Mouse (Mus musculus): ENCODE measurements around the gene Atg10. TPM values are rescaled to one million over a fixed set of nuclear protein-coding genes. Genes with fewer than 3 reads are reported as not detected.
A peak's percentile ranks its signal among the peaks of the same experiment; 100 is the strongest.

The Atg10 gene
- total RNA-seq, 2 experiments from 2014 or later = 23.4 to 26.2 TPM

DNA sequence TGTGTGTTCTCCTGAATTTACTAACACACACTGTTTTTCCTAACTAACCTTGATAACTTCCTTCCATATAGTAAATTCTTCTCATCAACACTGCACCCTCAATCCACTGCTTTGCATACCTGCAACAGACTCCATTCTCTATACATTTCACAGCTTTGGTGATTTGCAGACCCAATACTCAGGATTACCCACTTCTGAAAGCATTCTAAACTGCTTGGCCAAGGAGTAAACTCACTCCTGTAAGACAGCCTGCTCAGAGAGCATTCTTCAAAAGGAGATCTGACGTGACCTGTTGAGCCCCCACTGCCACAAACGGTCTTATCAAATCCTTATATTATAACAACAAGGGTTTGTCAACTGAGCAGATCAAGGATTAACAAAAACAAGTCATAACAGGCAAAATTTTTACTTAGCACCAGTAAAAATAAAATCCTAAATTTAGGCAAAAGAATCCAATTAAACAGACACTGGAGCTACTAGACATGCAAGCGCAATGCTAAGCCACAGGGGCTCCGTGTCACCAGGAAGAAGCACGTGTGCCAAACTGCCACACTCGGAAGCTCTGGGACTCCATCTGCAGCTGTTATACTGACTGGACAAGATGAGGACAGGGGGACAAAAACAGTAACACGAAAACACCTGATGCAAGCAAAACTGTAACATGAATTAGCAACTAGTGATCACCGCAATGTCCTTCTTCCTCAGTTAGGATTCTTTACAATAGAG, 44.4 kb downstream of the Atg10 start:
- intact Hi-C loops (cut with DNase I) = no loop called here
- no peak for DNase-seq

DNA sequence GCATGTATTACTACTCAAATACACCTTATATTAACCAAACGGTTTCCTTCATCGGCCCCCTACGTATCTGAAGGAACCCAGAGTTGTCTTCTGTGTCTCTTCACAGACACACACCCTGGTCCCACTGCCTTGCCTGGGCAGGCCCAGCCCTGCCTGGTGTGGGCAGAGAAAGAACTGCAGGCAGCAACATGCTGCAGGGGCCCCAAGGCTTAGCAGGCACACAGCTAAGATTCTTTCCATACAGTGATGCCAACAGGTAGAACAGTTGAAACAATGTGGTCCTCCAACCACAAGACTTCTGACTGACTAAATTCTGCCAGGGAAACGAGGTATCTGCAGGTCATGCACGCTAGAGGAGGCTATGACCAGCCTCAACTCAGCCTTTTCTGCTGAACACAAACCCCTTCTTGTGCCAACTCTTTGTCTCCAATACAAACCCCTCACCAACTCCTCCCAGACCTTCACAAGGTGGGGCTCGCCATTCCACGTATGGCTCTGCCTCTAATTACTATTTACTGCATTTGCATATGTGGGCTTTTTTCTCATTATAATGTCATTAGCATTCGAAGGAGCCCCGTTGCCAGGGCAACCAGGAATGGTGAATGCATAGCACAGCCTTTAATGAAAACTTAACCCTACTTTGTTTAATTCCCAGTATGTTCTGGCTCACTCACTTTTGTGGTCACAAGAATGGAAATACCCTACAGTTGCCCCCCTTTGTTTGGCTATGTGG, 45.2 kb downstream of the Atg10 start:
- no peak for DNase-seq
- intact Hi-C loops (cut with DNase I) = no loop called here

GRCm38 (mm10) chr13:91175347-91175746, 48.4 kb downstream of the Atg10 start:
- intact Hi-C loops (cut with DNase I) = no loop called here
- no peak for DNase-seq

- peak; percentile 29 to 44 for DNase-seq
- intact Hi-C loops (cut with DNase I) = no loop called here
These were observed 51.8 kb downstream of the Atg10 start for GRCm38 (mm10) chr13:91171766-91172491.

DNA sequence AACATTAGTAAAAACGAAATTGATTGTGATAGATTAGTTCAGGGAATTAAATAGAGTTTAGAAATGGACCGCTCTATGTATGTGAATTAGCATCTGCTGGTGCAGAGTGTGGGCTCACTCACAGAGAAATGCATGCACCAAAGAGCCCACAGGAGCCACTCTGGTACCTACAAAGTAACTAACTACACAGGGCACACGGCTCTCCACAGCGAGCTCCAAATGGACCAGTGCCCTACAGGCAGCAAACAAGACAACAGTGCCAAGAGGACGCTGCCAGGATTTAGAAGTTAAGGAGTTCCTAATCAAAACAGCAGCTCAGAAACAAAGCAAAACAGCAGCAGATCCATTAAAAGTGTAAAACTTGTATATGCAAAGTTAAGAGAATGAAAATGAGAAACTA, 52.6 kb downstream of the Atg10 start:
- intact Hi-C loops (cut with DNase I) = no loop called here
- no peak for DNase-seq

GRCm38 (mm10) chr13:91169529-91170319, 54.0 kb downstream of the Atg10 start:
- DNase-seq = no peak
- intact Hi-C loops (cut with DNase I) = no loop called here

DNA sequence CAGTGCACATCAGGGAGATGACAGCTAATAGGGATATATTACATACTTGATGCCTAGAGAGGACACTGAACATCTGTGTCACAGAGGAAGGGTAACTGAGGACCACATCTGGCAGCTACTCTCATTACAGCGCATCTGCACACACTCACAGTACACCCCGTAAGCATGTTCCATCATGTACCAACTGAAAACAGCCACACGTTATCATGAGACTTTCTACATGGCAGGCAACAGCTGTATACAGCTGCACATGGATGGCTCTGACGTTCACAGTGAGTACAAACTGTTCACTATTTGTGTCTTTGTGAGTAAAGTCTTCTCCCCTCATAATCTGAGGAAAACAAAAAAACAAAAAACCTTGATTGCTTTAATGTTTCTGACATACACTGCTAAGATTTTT, 55.3 kb downstream of the Atg10 start:
- no peak for DNase-seq
- intact Hi-C loops (cut with DNase I) = no loop called here

DNA sequence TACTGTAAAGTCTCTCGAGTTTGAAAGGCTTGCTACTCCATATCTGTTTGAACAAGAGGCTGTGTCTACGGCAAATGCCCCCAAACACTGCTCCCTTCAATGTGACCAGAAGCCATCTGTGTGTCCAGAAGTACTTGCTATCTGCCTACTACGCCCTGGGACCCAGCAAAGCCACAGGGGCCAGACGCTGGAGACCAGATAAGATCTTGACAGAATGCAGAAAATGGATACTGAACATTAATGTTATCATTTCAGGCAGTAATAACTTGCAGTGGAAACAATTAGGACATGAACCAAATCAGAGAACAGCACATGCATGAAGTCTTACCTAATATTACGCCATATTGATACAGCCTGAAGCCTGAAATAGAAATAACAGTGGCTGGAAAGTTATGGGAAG, 56.2 kb downstream of the Atg10 start:
- DNase-seq = no peak
- intact Hi-C loops (cut with DNase I) = no loop called here

DNA sequence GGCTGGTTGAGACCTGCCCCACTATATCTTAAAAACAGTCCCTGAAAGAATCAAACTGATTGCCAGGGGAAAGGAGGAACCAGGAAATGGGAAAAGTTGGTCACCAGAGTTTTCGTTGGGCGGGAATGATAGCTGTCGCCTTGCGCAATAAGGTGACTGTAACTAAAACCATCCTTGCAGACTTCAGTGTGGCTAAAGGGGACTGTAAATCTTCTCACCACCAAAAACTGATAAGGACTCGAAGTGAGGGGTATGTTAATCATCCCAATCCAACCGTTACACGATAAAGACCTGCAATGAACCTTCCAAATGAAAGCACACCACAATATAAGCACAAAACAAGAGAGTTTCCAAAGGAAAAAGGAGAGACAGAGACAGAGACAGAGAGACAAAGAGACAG, 57.5 kb downstream of the Atg10 start:
- intact Hi-C loops (cut with DNase I) = no loop called here
- no peak for DNase-seq

GRCm38 (mm10) chr13:91165200-91165599, 58.6 kb downstream of the Atg10 start:
- DNase-seq = peak in 1 of 2 experiments; percentile 19
- intact Hi-C loops (cut with DNase I) = no loop called here

DNA sequence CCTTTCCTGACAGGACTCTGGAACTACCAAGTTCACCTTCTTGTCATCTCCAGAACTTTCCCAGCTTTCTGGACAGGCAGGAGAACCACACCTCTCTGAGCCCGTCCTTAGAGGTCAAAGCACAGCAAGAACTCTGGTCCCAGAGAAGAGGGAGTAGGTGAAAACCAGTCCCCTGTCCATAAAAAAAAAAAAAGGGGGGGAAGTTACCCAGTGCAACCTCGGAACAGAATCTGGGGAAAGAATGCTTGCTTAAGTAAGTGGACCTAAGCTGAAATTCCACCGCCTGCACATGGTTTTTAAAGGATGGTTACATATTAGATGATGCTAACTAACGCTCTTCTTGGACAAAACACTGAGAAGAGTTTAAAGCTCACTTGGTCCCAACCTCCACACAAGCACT, 60.5 kb downstream of the Atg10 start:
- DNase-seq = no peak
- intact Hi-C loops (cut with DNase I) = no loop called here

DNA sequence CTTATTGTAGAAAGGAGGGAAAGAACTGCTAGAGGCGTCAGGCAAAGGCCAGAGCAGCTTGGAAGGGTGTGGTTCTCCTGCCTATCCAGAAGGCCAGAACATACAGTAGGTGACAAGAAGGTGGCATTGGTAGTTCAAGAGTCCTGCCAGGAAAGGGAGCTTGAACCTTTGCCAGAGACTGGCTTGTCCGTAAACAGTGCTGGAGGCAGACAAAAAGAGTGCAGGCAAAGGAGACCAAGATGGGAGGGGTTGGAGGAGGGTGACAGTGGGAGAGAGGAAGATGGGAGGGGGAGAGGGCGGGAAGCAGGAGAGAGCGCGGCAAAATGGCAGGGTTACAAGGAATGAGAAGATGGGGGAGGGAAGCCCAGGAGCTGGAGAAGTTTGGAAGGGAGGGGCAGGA, 61.3 kb downstream of the Atg10 start:
- intact Hi-C loops (cut with DNase I) = no loop called here
- DNase-seq = peak in 1 of 2 experiments; percentile 22

DNA sequence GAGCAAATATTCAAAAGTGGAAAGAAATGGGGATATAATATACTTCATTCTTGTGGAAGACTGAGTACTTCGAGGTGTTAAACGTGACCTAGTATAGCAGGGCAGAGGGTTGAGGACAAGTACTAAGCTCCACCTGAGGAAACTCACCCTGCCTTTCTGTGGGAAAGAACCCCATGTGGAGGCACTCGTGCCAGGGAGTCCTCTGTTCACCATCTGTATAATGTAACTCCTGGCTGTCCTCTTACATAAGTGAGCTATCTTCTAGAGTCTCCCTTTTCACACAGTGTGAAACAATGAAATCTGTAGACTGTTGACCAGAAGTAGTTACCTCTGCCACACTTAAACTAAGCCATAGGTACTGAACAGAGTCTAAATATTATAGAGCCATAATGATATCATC, 63.2 kb downstream of the Atg10 start:
- intact Hi-C loops (cut with DNase I) = no loop called here
- no peak for DNase-seq

DNA sequence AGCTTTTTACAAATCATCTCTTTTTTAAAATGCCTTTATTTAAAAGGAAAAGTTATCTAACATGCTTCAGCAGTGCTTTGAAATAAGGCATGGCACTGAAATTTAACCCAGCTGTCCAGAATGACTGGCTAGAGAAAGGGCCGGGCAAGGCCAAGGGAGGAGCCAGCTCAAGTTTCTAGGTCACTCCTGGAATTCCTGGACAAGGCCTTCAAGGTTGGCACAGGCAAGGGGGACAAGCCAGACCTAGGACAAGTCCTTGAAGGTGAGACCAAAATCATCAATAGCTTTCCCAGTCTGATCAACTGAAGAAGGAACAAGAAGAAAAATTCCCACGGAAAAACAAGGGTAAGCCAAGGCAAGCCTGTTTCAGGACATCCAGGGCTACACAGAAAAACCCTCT, 63.9 kb downstream of the Atg10 start:
- DNase-seq = no peak
- intact Hi-C loops (cut with DNase I) = no loop called here

DNA sequence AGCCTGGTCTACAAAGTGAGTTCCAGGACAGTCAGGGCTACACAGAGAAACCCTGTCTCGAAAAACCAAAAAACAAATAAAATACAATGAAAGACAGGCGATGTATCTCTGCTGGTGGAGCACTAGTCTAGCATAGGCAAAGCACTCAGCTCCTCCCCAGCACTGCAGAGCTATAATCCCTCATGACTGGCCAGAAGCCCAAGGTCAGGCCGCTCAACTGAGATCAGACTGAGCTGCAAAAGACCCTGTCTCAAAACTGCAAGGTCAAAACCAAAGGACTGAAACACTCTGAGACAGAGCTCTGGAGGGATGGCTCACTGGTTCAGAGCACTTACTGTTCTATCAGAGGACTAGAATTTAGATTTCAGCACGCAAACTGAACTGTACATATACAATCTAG, 65.8 kb downstream of the Atg10 start:
- no peak for DNase-seq
- intact Hi-C loops (cut with DNase I) = no loop called here

DNA sequence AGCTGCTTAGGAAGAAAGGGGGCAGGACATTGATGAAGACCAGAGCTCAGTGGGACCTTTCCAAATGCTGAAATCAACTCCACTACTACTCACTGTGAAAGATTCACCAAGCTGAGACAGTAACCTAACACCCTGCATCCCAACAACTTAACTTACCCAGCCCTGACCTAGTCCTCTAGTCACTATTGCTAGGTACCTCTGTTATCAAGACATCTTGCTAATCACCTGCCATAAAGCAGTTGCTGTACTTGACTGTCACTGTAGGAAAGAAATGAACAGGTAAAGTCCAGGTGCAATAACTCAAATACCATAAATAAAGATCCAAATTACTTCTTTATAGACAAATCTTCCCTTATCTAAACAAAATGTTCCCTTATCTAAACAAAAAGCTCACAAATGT, 66.3 kb downstream of the Atg10 start:
- intact Hi-C loops (cut with DNase I) = no loop called here
- DNase-seq = no peak

DNA sequence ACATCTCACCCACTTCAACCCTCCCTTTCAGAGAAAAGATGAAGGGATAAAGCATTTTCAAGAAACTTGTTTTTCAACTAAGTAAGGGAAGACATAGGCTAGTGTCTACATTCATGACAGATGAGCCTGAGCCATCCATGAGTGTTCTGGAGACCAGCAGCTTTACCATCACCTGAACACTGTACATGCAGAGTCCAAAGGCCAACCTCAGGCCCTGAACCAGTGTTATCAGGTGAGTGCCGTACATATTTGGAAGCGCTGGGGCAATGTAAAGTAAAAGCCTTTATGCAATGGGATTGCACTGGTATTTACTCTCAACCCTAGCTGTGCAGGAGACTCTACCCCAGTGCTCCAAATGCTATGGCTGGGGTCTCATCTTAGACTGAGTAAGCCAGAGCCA, 66.8 kb downstream of the Atg10 start:
- intact Hi-C loops (cut with DNase I) = no loop called here
- no peak for DNase-seq

DNA sequence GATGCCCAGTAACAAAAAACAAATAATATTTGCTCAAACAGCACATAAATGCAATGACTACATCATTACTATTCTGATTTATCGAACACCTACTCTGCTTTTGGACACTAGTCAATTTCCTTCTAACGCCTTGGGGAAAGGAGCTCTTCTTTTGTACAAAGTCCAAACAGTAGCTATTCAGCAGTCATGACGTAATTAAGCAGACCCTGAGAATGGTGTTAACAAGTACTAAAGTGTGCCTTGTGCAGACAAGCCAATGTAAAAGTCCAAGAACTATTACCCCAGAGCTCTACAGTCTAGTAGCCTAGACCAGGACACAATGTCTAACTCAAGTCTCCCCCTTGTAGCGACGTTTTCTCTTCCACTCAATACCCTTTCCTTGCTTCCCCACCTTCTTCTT, 67.5 kb downstream of the Atg10 start:
- intact Hi-C loops (cut with DNase I) = no loop called here
- DNase-seq = no peak

- intact Hi-C loops (cut with DNase I) = no loop called here
- DNase-seq = no peak
These were observed 68.2 kb downstream of the Atg10 start for GRCm38 (mm10) chr13:91155429-91156207.

DNA sequence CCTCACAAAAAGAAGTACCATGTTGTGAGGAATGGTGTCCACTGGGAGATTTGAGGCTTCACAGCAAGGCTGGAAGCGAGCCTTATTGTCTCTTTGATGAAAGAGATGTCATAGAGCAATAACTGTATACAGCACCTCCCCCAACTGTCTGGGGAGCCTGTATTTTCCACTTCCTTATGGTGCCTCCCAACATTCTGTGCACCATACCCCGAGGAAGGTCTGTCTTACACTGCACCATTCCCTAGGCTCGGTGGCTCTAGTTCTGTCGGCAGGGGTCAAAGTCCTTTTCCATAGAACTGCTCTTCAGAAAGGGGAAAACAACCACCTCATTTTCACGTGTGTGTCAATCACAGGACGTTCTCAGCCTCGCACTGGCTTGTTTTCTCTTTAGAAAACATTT, 69.1 kb downstream of the Atg10 start:
- intact Hi-C loops (cut with DNase I) = no loop called here
- DNase-seq = no peak
